Mouse (Mus musculus) bone marrow macrophage, adult 2 months (primary cell): ENCODE results near the gene Fads1. TPM values are rescaled to one million over a fixed set of nuclear protein-coding genes. Genes with fewer than 3 reads are reported as not detected.
"Not testable (repeated sequence)": the region's sequence is repeated elsewhere in the genome, so short reads cannot be mapped to it uniquely, and the experiment has no call there.

Experiments used
- H3K27ac ChIP-seq: 2 replicates; pipeline ENCODE4 v1.5.1; 2012; ENCODE audit warnings: low read depth, low read length; ENCODE audit not compliant: insufficient read depth
- H3K4me1 ChIP-seq: 2 replicates; pipeline ENCODE4 v1.6.1; 2012; ENCODE audit warnings: low read length; ENCODE audit not compliant: control insufficient read depth, insufficient read depth
- H3K4me3 ChIP-seq: 2 replicates; pipeline ENCODE4 v1.5.1; 2012; ENCODE audit warnings: mild to moderate bottlenecking, low read length, moderate library complexity; ENCODE audit not compliant: insufficient read depth
- CTCF ChIP-seq: IDR thresholded peaks from 2 replicates; pipeline ENCODE4 v1.5.1; 2012; ENCODE audit warnings: low read depth, mild to moderate bottlenecking, low read length, moderate library complexity
- POLR2A ChIP-seq: IDR thresholded peaks from 2 replicates; pipeline ENCODE4 v1.6.1; 2012; ENCODE audit warnings: mild to moderate bottlenecking, low read depth, low read length, borderline replicate concordance
- polyA plus RNA-seq: library from polyadenylated mRNA; stranded (reverse); fragments of >200 nt; gene quantifications from 2 replicates; pipeline ENCODE4 v1.2.4, GENCODE M21; 2012; ENCODE audit not compliant: missing spikeins, insufficient read depth, insufficient read length

Gene Fads1
- 99.3 and 119 TPM in 2 replicates for polyA plus RNA-seq

GRCm38 (mm10) chr19:10182670-10183298 is at the start of gene Fads1:
Fads1 (plus strand) TSS chr19:10182888.
- TF ChIP-seq CTCF: peak; percentile 44; the same call in 1 of the 2 replicates
- no peak; the same call in 1 of the 2 replicates for TF ChIP-seq POLR2A

GRCm38 (mm10) chr19:10134692-10135091 is 48.0 kb upstream of the Fads1 start:
- peaks cover 6% of the 10 kb centered on the region; the same call in 1 of the 2 replicates for H3K4me1 ChIP-seq
- H3K27ac ChIP-seq: no peak overlapping the region
- H3K4me3 ChIP-seq: no peak overlapping the region
- TF ChIP-seq CTCF: no peak
- TF ChIP-seq POLR2A: no peak

More at GRCm38 (mm10) chr19:10182670-10183298, at the start of gene Fads1:
- peak within 1 kb of the TSS; percentile 75 for H3K27ac ChIP-seq
- H3K4me3 ChIP-seq: peak within 1 kb of the TSS; percentile 99
- peaks cover 13% of the 10 kb centered on the region for H3K4me1 ChIP-seq

GRCm38 (mm10) chr19:10137423-10137822 is 45.3 kb upstream of the Fads1 start:
- Histone ChIP-seq H3K27ac (no peak overlapping the region), H3K4me1 (peaks cover 6% of the 10 kb centered on the region; the same call in 1 of the 2 replicates), H3K4me3 (no peak overlapping the region)
- TF ChIP-seq CTCF (no peak), POLR2A (no peak)

- Histone ChIP-seq H3K4me1 (peaks cover 3% of the 10 kb centered on the region; the same call in 1 of the 2 replicates), H3K4me3 (no peak overlapping the region), H3K27ac (no peak overlapping the region)
- TF ChIP-seq POLR2A (no peak), CTCF (no peak)
Observed at GRCm38 (mm10) chr19:10139736-10140135, 43.0 kb upstream of the Fads1 start.

- no peak for TF ChIP-seq CTCF
- TF ChIP-seq POLR2A: no peak
- H3K4me1 ChIP-seq: peaks cover 7% of the 10 kb centered on the region
- H3K27ac ChIP-seq: no peak overlapping the region
- no peak overlapping the region for H3K4me3 ChIP-seq
Observed at GRCm38 (mm10) chr19:10143667-10144066, 39.0 kb upstream of the Fads1 start.

- Histone ChIP-seq H3K4me1 (peaks cover 12% of the 10 kb centered on the region), H3K27ac (no peak overlapping the region), H3K4me3 (no peak overlapping the region)
- TF ChIP-seq CTCF (no peak), POLR2A (no peak)
Observed at GRCm38 (mm10) chr19:10144464-10144863, 38.2 kb upstream of the Fads1 start.

- no peak for TF ChIP-seq POLR2A
- no peak for TF ChIP-seq CTCF
Observed at GRCm38 (mm10) chr19:10148555-10148954, 34.1 kb upstream of the Fads1 start.

GRCm38 (mm10) chr19:10149189-10149588 is 33.5 kb upstream of the Fads1 start:
- peaks cover 12% of the 10 kb centered on the region for H3K4me1 ChIP-seq
- no peak for TF ChIP-seq POLR2A
- no peak for TF ChIP-seq CTCF
- H3K27ac ChIP-seq: no peak overlapping the region
- H3K4me3 ChIP-seq: no peak overlapping the region

More at GRCm38 (mm10) chr19:10148555-10148954, 34.1 kb upstream of the Fads1 start:
- no peak overlapping the region for H3K27ac ChIP-seq
- peaks cover 12% of the 10 kb centered on the region for H3K4me1 ChIP-seq
- no peak overlapping the region for H3K4me3 ChIP-seq

- Histone ChIP-seq H3K4me3 (no peak overlapping the region), H3K27ac (no peak overlapping the region), H3K4me1 (no peaks in the 10 kb centered on the region; the same call in 1 of the 2 replicates)
- no peak for TF ChIP-seq CTCF
- TF ChIP-seq POLR2A: no peak
Observed at GRCm38 (mm10) chr19:10157725-10158124, 25.0 kb upstream of the Fads1 start.

- TF ChIP-seq POLR2A (no peak), CTCF (no peak)
- H3K4me1 ChIP-seq: peaks cover 9% of the 10 kb centered on the region
- no peak overlapping the region for H3K27ac ChIP-seq
- no peak overlapping the region for H3K4me3 ChIP-seq
Observed at GRCm38 (mm10) chr19:10163896-10164295, 18.8 kb upstream of the Fads1 start.

- not testable (repeated sequence) for H3K4me3 ChIP-seq, H3K27ac ChIP-seq
- peaks cover 14% of the 10 kb centered on the region for H3K4me1 ChIP-seq
Observed at GRCm38 (mm10) chr19:10165928-10166327, 16.8 kb upstream of the Fads1 start.
